18 mouse cellular contexts compared by ENCODE assay signal in genomic region chrX:99390462-99390838, GRCm38 (mm10).
DNase-seq lines count a peak whose midpoint lies in the region; ATAC-seq lines count a peak whose summit lies in the region.
"Had no signal": no experiment of that assay in that cellular context is flagged by ENCODE, and none has a peak within 500 bp of the region (broad histone marks: within the 10 kb centered on the region; RNA-seq: fewer than 3 reads in every experiment).

No protein-coding gene starts in this region.

- H3K36me3 ChIP-seq in heart, embryonic 13.5 days = no peaks in the 10 kb centered on the region
- H3K36me3 ChIP-seq in midbrain, embryonic 10.5 days = no peaks in the 10 kb centered on the region
- H3K36me3 ChIP-seq in midbrain, embryonic 16.5 days (ENCODE audit: control insufficient read depth, insufficient read depth, low read length) = no peaks in the 10 kb centered on the region
- H3K36me3 ChIP-seq in embryonic facial prominence, embryonic 15.5 days = no peaks in the 10 kb centered on the region
- H3K36me3 ChIP-seq: heart, embryonic 15.5 days; liver, embryonic 15.5 days had no signal

- no peak overlapping the region for H3K4me3 ChIP-seq in heart, embryonic 13.5 days
- no peak overlapping the region for H3K4me3 ChIP-seq in midbrain, embryonic 10.5 days
- no peak overlapping the region for H3K4me3 ChIP-seq in midbrain, embryonic 16.5 days (ENCODE audit: low read depth, low read length)
- no peak overlapping the region for H3K4me3 ChIP-seq in embryonic facial prominence, embryonic 15.5 days (replicated peaks)
- H3K4me3 ChIP-seq: heart, embryonic 15.5 days; layer of hippocampus, adult 2 months; liver, embryonic 15.5 days had no signal

- no peak for ATAC-seq in heart, embryonic 13.5 days (ENCODE audit: extremely low read depth, insufficient number of reproducible peaks, low FRiP score, low TSS enrichment)
- ATAC-seq in midbrain, embryonic 16.5 days = no peak
- 0 out of 2 replicates have a peak, but pooled peaks have one; percentile 22 for ATAC-seq in embryonic facial prominence, embryonic 15.5 days (ENCODE audit: insufficient number of reproducible peaks, low FRiP score, low TSS enrichment, low read depth)
- ATAC-seq: forebrain, embryonic 14.5 days had no signal

- H3K27me3 ChIP-seq in heart, embryonic 13.5 days (replicated peaks) = peaks cover 71% of the 10 kb centered on the region
- H3K27me3 ChIP-seq in midbrain, embryonic 10.5 days (ENCODE audit: low read depth, poor library complexity, severe bottlenecking) = peaks cover 100% of the 10 kb centered on the region
- peaks cover 5% of the 10 kb centered on the region for H3K27me3 ChIP-seq in midbrain, embryonic 16.5 days (ENCODE audit: control insufficient read depth, insufficient read depth, low read depth, low read length)
- H3K27me3 ChIP-seq in embryonic facial prominence, embryonic 15.5 days = peaks cover 34% of the 10 kb centered on the region

- no peak overlapping the region for H3K4me2 ChIP-seq in heart, embryonic 13.5 days
- no peak overlapping the region for H3K4me2 ChIP-seq in midbrain, embryonic 16.5 days (ENCODE audit: low read length)
- H3K4me2 ChIP-seq in embryonic facial prominence, embryonic 15.5 days (replicated peaks) = no peak overlapping the region
- H3K4me2 ChIP-seq: heart, embryonic 15.5 days; hindbrain, embryonic 14.5 days; liver, embryonic 15.5 days had no signal

- no peak overlapping the region for H3K9ac ChIP-seq in heart, embryonic 13.5 days
- no peak overlapping the region for H3K9ac ChIP-seq in midbrain, embryonic 16.5 days (ENCODE audit: low read depth, low read length)
- H3K9ac ChIP-seq in embryonic facial prominence, embryonic 15.5 days = no peak overlapping the region
- H3K9ac ChIP-seq: heart, embryonic 15.5 days; hindbrain, embryonic 14.5 days; liver, embryonic 15.5 days had no signal

- H3K9me3 ChIP-seq in heart, embryonic 13.5 days = no peaks in the 10 kb centered on the region
- no peaks in the 10 kb centered on the region for H3K9me3 ChIP-seq in midbrain, embryonic 10.5 days (replicated peaks)
- no peaks in the 10 kb centered on the region for H3K9me3 ChIP-seq in midbrain, embryonic 16.5 days (replicated peaks; ENCODE audit: control insufficient read depth, low read length, poor library complexity, severe bottlenecking)
- H3K9me3 ChIP-seq in embryonic facial prominence, embryonic 15.5 days (replicated peaks) = no peaks in the 10 kb centered on the region
- H3K9me3 ChIP-seq: heart, embryonic 15.5 days; liver, embryonic 15.5 days had no signal

- H3K27ac ChIP-seq in heart, embryonic 13.5 days (replicated peaks) = peak overlapping the region; percentile 15; the same call in 1 of the 2 replicates
- H3K27ac ChIP-seq in midbrain, embryonic 10.5 days (replicated peaks) = peak overlapping the region; percentile 63
- H3K27ac ChIP-seq in midbrain, embryonic 16.5 days (ENCODE audit: low read length) = no peak overlapping the region
- H3K27ac ChIP-seq in embryonic facial prominence, embryonic 15.5 days (replicated peaks) = peak overlapping the region; percentile 69
- H3K27ac ChIP-seq: heart, embryonic 15.5 days; hindbrain, embryonic 14.5 days; layer of hippocampus, adult 2 months; liver, embryonic 15.5 days had no signal

- 62% methylated on average over 2 of the region's 2 CpGs for WGBS in heart, embryonic 13.5 days
- 57% methylated on average over 2 of the region's 2 CpGs for WGBS in midbrain, embryonic 10.5 days
- 70% methylated on average over 2 of the region's 2 CpGs for WGBS in midbrain, embryonic 16.5 days
- WGBS in embryonic facial prominence, embryonic 15.5 days = 85% methylated on average over 2 of the region's 2 CpGs

- no peak for DNase-seq in heart, postnatal 4 days
- DNase-seq in midbrain, embryonic 10.5 days (ENCODE audit: low spot score) = no peak
- DNase-seq in testis, postnatal 14 days (ENCODE audit: low spot score) = no peak
- DNase-seq in T-cell, adult 2 months (ENCODE audit: low spot score) = no peak
- DNase-seq: adrenal gland, postnatal 14 days; B cell, adult 2 months; cerebellum, adult 18-20 months; kidney, adult 8-10 months; lung, postnatal 14 days; thymus, postnatal 36 days had no signal

- 0 out of 2 replicates have a peak, but pooled peaks cover 5% of the 10 kb centered on the region for H3K4me1 ChIP-seq in heart, embryonic 13.5 days
- peaks cover 25% of the 10 kb centered on the region for H3K4me1 ChIP-seq in midbrain, embryonic 10.5 days
- H3K4me1 ChIP-seq in midbrain, embryonic 16.5 days (ENCODE audit: control insufficient read depth, insufficient read depth, low read length) = no peaks in the 10 kb centered on the region
- H3K4me1 ChIP-seq in embryonic facial prominence, embryonic 15.5 days = peaks cover 14% of the 10 kb centered on the region
- H3K4me1 ChIP-seq: heart, embryonic 15.5 days; liver, embryonic 15.5 days had no signal
